Mouse (Mus musculus) kidney, adult 2 months (tissue): ENCODE results near the gene Cryzl1. TPM values are rescaled to one million over a fixed set of nuclear protein-coding genes. Genes with fewer than 3 reads are reported as not detected.

Source experiments
- DNase-seq: peaks from one replicate; pipeline ENCODE4 v3.0.0; 2021
- H3K27ac ChIP-seq: fragments of 200-500 bp; 2 replicates; pipeline ENCODE4 v1.5.1; 2012; ENCODE audit warnings: low read depth, low read length, control low read depth, inconsistent platforms; ENCODE audit not compliant: insufficient read depth
- H3K27me3 ChIP-seq: fragments of 200-500 bp; replicated peaks from 2 replicates; pipeline ENCODE4 v1.6.1; 2012; ENCODE audit warnings: mild to moderate bottlenecking, moderate library complexity, low read length, inconsistent platforms; ENCODE audit not compliant: control insufficient read depth, insufficient read depth
- H3K36me3 ChIP-seq: fragments of 200-500 bp; 2 replicates; pipeline ENCODE4 v1.6.1; 2012; ENCODE audit warnings: mild to moderate bottlenecking, moderate library complexity, low read length, inconsistent platforms; ENCODE audit not compliant: control insufficient read depth, insufficient read depth
- H3K4me1 ChIP-seq: fragments of 200-500 bp; 2 replicates; pipeline ENCODE4 v1.6.1; 2011; ENCODE audit warnings: low read length; ENCODE audit not compliant: control insufficient read depth, insufficient read depth
- H3K4me3 ChIP-seq: fragments of 200-500 bp; 2 replicates; pipeline ENCODE4 v1.5.1; 2011; ENCODE audit warnings: mild to moderate bottlenecking, low read depth, low read length, control low read depth; ENCODE audit not compliant: insufficient read depth
- CTCF ChIP-seq: fragments of 200-500 bp; conservative IDR thresholded peaks from 2 replicates; pipeline ENCODE4 v1.5.1; 2011; ENCODE audit warnings: low read depth, mild to moderate bottlenecking, control low read depth, low read length, moderate library complexity, mixed read lengths; ENCODE audit not compliant: insufficient read depth, insufficient read length
- POLR2A ChIP-seq: fragments of 200-500 bp; IDR thresholded peaks from one replicate; pipeline ENCODE4 v1.6.1; 2011; ENCODE audit warnings: low read depth, low read length, control low read depth
- WGBS: fragments of 180-500 bp; shearing (Covaris S2); methylation state at CpG from one replicate; pipeline ENCODE4 v1.1.7; 2018; 5-methylcytosine and 5-hydroxymethylcytosine counted together
- polyA plus RNA-seq: library from polyadenylated mRNA; depleted of rRNA; stranded (reverse); fragments of >200 nt; gene quantifications from 2 replicates; pipeline ENCODE4 v1.2.3, GENCODE M21; 2012; rRNA removed

Gene Cryzl1
- polyA plus RNA-seq, 1 experiment, result 29.5 TPM

GRCm38 (mm10) chr16:91644901-91645300 lies 83.9 kb downstream of the Cryzl1 start:
- H3K4me3 ChIP-seq, result no peak overlapping the region
- no peak for DNase-seq
- H3K4me1 ChIP-seq, result peaks cover 6% of the 10 kb centered on the region; the same call in 1 of the 2 replicates
- TF ChIP-seq POLR2A, result no peak
- no peak for TF ChIP-seq CTCF
- H3K36me3 ChIP-seq, result peaks cover 4% of the 10 kb centered on the region
- 87% methylated on average over 2 of the region's 2 CpGs for WGBS
- no peak overlapping the region for H3K27ac ChIP-seq
- no peaks in the 10 kb centered on the region for H3K27me3 ChIP-seq

GRCm38 (mm10) chr16:91640171-91640570 lies 88.6 kb downstream of the Cryzl1 start:
- 94% methylated on average over 8 of the region's 8 CpGs for WGBS

DNA sequence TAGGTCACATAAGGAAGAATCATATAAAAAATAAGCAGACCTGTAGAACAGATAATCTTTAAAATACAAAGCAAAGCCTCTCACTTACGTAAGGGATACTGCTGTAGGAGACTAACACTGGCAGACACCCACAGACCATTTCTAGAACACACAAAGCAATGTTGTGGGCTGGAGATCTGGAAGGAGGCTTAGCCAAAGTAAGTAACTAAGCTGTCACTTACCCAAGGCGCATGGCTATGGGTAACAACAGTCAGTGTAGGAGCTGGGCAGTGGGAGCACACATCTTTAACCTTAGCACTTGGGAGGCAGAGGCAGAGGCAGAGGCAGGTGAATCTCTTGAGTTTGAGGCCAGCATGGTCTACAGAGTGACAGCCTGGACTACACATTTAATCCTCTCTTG lies 89.1 kb downstream of the Cryzl1 start:
- no peak for TF ChIP-seq POLR2A
- no peak for TF ChIP-seq CTCF
- H3K4me1 ChIP-seq, result no peaks in the 10 kb centered on the region
- H3K27ac ChIP-seq, result no peak overlapping the region
- DNase-seq, result no peak
- no peaks in the 10 kb centered on the region for H3K27me3 ChIP-seq
- peaks cover 8% of the 10 kb centered on the region for H3K36me3 ChIP-seq
- 94% methylated on average over 2 of the region's 2 CpGs for WGBS
- H3K4me3 ChIP-seq, result no peak overlapping the region

More at GRCm38 (mm10) chr16:91640171-91640570, 88.6 kb downstream of the Cryzl1 start:
- TF ChIP-seq POLR2A, result no peak
- no peak for TF ChIP-seq CTCF
- Histone ChIP-seq H3K4me3 (no peak overlapping the region), H3K27me3 (no peaks in the 10 kb centered on the region), H3K36me3 (peaks cover 8% of the 10 kb centered on the region), H3K4me1 (no peaks in the 10 kb centered on the region), H3K27ac (no peak overlapping the region)
- no peak for DNase-seq

Other genes with a start within 250 kb of the Cryzl1 start
- 20.8 and 22.2 TPM in 2 replicates for gene Ifnar1, start 243.7 kb downstream of the Cryzl1 start, polyA plus RNA-seq
- gene Ifngr2, start 181.9 kb downstream of the Cryzl1 start, polyA plus RNA-seq, result 15.1 and 17.7 TPM in 2 replicates
- gene Tmem50b, start 131.2 kb downstream of the Cryzl1 start, polyA plus RNA-seq, result 39.2 and 40.7 TPM in 2 replicates
- gene Dnajc28, start 109.9 kb downstream of the Cryzl1 start, polyA plus RNA-seq, result 3.9 and 5.9 TPM in 2 replicates
- 30.3 and 39.4 TPM in 2 replicates for gene Gart, start 82.0 kb downstream of the Cryzl1 start, polyA plus RNA-seq
- 78.0 and 81.9 TPM in 2 replicates for gene Son, start 81.5 kb downstream of the Cryzl1 start, polyA plus RNA-seq
- 2.3 and 2.5 TPM in 2 replicates for gene Donson, start 40.2 kb downstream of the Cryzl1 start, polyA plus RNA-seq
- 20.5 and 22.9 TPM in 2 replicates for gene Itsn1, start 306 bp upstream of the Cryzl1 start, polyA plus RNA-seq